8 mouse cellular contexts compared by ENCODE assay signal in the genomic region with DNA sequence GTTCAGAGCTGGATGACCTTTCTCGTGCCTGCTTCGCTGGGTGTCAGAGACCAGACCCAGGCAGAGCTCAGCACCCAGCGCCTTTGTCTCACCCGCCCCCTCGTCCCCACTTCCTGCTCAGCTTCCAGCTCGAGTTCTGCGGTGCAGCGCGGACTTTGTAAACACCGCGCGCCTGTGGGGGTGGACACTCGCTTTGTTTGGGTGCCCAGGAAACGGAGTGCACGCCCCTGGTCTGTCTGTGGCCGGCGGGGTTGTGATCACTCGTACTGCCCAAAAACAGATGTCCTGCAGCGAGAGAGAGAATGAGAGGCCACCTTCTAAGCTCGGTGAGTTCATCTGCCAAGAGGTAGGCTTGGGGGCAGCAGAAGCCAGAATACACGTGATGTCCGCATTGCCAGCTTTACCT. TPM values are rescaled to one million over a fixed set of nuclear protein-coding genes. Genes with fewer than 3 reads are reported as not detected.
DNase-seq lines count a peak whose midpoint lies in the region; ATAC-seq and TF ChIP-seq lines count a peak whose summit lies in the region.

Ccnd3 (plus strand) TSS at position 111 of the 406 bp plus-strand sequence.

- H3K36me3 ChIP-seq in CH12.LX (replicated peaks in 1 of 2; ENCODE audit: control insufficient read depth in 1 of 2, insufficient read depth in 1 of 2, low read length in 1 of 2) = peaks cover 4 to 13% of the 10 kb centered on the region in 2 experiments
- peaks cover 4% of the 10 kb centered on the region; the same call in 1 of the 2 replicates for H3K36me3 ChIP-seq in hindbrain, embryonic 13.5 days

- H3K27me3 ChIP-seq in CH12.LX (replicated peaks) = peaks cover 10% of the 10 kb centered on the region
- no peaks in the 10 kb centered on the region for H3K27me3 ChIP-seq in hindbrain, embryonic 13.5 days

- no peak for ATAC-seq in hindbrain, embryonic 13.5 days (ENCODE audit: low FRiP score)

- no peak within 1 kb of the TSS for H3K27ac ChIP-seq in CH12.LX (ENCODE audit: insufficient read depth, low read depth)
- H3K27ac ChIP-seq in hindbrain, embryonic 13.5 days = peak within 1 kb of the TSS; percentile 8; the same call in 1 of the 2 replicates

- TF ChIP-seq CTCF in CH12.LX (conservative IDR thresholded peaks at IDR 0.05 in 1 of 2, IDR thresholded peaks at IDR 0.05 in 1 of 2; ENCODE audit: low read depth in 2 of 2, low read length in 2 of 2) = no peak

- H3K9ac ChIP-seq in CH12.LX (ENCODE audit: insufficient read depth, low read depth) = peak within 1 kb of the TSS; percentile 11; the same call in 1 of the 2 replicates
- H3K9ac ChIP-seq in hindbrain, embryonic 13.5 days = peak within 1 kb of the TSS; percentile 71

- peaks cover 6% of the 10 kb centered on the region; the same call in 1 of the 2 replicates for H3K79me2 ChIP-seq in CH12.LX (replicated peaks; ENCODE audit: control insufficient read depth, extremely low read depth, insufficient read depth, poor library complexity, severe bottlenecking)

- TF ChIP-seq EP300 in CH12.LX (IDR thresholded peaks at IDR 0.05; ENCODE audit: low read length) = no peak

- in situ Hi-C loops in CH12.LX (cut with MboI; ENCODE audit: low pct_ligation_motif_present, low pct_unique_long_range_greater_than_20kb, low sequenced_read_pairs) = no loop called here

- H3K4me2 ChIP-seq in CH12.LX (ENCODE audit: insufficient read depth, low read depth, poor library complexity, severe bottlenecking) = peak within 1 kb of the TSS; percentile 72
- H3K4me2 ChIP-seq in hindbrain, embryonic 13.5 days = peak within 1 kb of the TSS; percentile 61

- H3K4me3 ChIP-seq in CH12.LX (replicated peaks in 1 of 3; ENCODE audit: low read depth in 2 of 3, low read length in 2 of 3, poor library complexity in 1 of 3) = peak within 1 kb of the TSS; percentile 43 to 51 (median 45)
- peak within 1 kb of the TSS; percentile 35 for H3K4me3 ChIP-seq in hindbrain, embryonic 13.5 days

- dilution Hi-C loops in CH12.LX (cut with MboI; ENCODE audit: extremely low pct_ligation_motif_present, extremely low pct_unique_long_range_greater_than_20kb, low sequenced_read_pairs) = no loop called here

- no peaks in the 10 kb centered on the region for H3K9me3 ChIP-seq in CH12.LX (replicated peaks; ENCODE audit: low read length)
- H3K9me3 ChIP-seq in hindbrain, embryonic 13.5 days = no peaks in the 10 kb centered on the region

- peaks cover 3 to 59% of the 10 kb centered on the region in 2 experiments for H3K4me1 ChIP-seq in CH12.LX (ENCODE audit: control insufficient read depth in 1 of 2, insufficient read depth in 2 of 2)
- peaks cover 26% of the 10 kb centered on the region for H3K4me1 ChIP-seq in hindbrain, embryonic 13.5 days (replicated peaks)

- WGBS in hindbrain, embryonic 13.5 days = 2% methylated on average over 22 of the region's 22 CpGs

- peak; percentile 31 for DNase-seq in CH12.LX (ENCODE audit: extremely low read depth)
- DNase-seq in c-Kit-positive CD71-negative TER-119-negative erythroid progenitor cells, embryonic 14.5 days (ENCODE audit: low read depth) = peak; percentile 65
- peak; percentile 81 for DNase-seq in gastrocnemius, adult 18-20 months (ENCODE audit: low spot score)
- DNase-seq in layer of hippocampus, postnatal 25 days (ENCODE audit: extremely low spot score in 1 of 2, low spot score in 1 of 2) = peak in 1 of 2 experiments; percentile 46
- DNase-seq in lung, postnatal 10 days = peak; percentile 95
- DNase-seq in ovary, postnatal 14 days (ENCODE audit: low spot score) = peak; percentile 50
- DNase-seq in thymus, postnatal 14 days = peak; percentile 93

- 0 out of 2 replicates have a peak, but pooled peaks have one; percentile 24 for TF ChIP-seq POLR2A in CH12.LX (IDR thresholded peaks at IDR 0.05; ENCODE audit: low read depth, low read length)

- TF ChIP-seq RAD21 in CH12.LX (IDR thresholded peaks at IDR 0.05; ENCODE audit: low read depth, low read length) = no peak

TF ChIP-seq in CH12.LX, 34 proteins besides CTCF, POLR2A, EP300 and RAD21:
- TF ChIP-seq RCOR1 (conservative IDR thresholded peaks at IDR 0.05; ENCODE audit: low read depth, low read length) = no peak
- TF ChIP-seq MAZ (IDR thresholded peaks at IDR 0.05; ENCODE audit: low read depth, low read length) = no peak
- TF ChIP-seq TBP (conservative IDR thresholded peaks at IDR 0.05; ENCODE audit: low read depth, low read length) = no peak
- TF ChIP-seq ELF1 (IDR thresholded peaks at IDR 0.05; ENCODE audit: low read depth, low read length) = peak; percentile 69
- no peak for TF ChIP-seq UBTF (IDR thresholded peaks at IDR 0.05; ENCODE audit: low read depth, low read length)
- TF ChIP-seq ZC3H11A (IDR thresholded peaks at IDR 0.05; ENCODE audit: low read depth, low read length) = no peak

RNA-seq across cellular contexts. Expression of gene Ccnd3, which starts in this region (rescaled TPM):
- total RNA-seq in CH12.LX (2012; rRNA removed) (48.2 and 48.7 TPM in 2 replicates), CH12.LX (2014; rRNA removed) (30.1 and 30.6 TPM in 2 replicates)
- polyA plus RNA-seq in CH12.LX (2012; ENCODE audit: insufficient read length, low read depth) = 102 and 121 TPM in 2 replicates
- 10 to 100 TPM; 18.5 to 20.1 TPM for total RNA-seq in gastrocnemius, adult 18-20 months (2021)
- 74.3 and 75.2 TPM in 2 replicates for polyA plus RNA-seq in hindbrain, embryonic 13.5 days (2015; fragmentation: Nextera tagmentation; extraction: Ambion mirVana)
- total RNA-seq in layer of hippocampus, postnatal 25 days (2021) = 10 to 100 TPM; 30.2 to 39.9 TPM
